Mouse (Mus musculus) neural tube, embryonic 13.5 days (tissue): ENCODE data around the gene Gm20695. TPM values are rescaled to one million over a fixed set of nuclear protein-coding genes. Genes with fewer than 3 reads are reported as not detected.

ENCODE experiments used
- ATAC-seq: fragments of 200-750 bp; cut with Nextera tagmentation; 2 replicates; pipeline ENCODE4 v1.8.0; 2017; ENCODE audit warnings: low read depth, mild to moderate bottlenecking, moderate TSS enrichment, moderate library complexity
- H3K27ac ChIP-seq: fragments of 300-500 bp; sonication (generic); replicated peaks from 2 replicates; pipeline ENCODE4 v1.5.1; 2015; ENCODE audit warnings: moderate library complexity, mild to moderate bottlenecking, inconsistent platforms
- H3K27me3 ChIP-seq: fragments of 300-500 bp; sonication (generic); 2 replicates; pipeline ENCODE4 v1.6.1; 2015; ENCODE audit warnings: mild to moderate bottlenecking, inconsistent platforms
- H3K36me3 ChIP-seq: fragments of 300-500 bp; sonication (generic); 2 replicates; pipeline ENCODE4 v1.6.1; 2015; ENCODE audit warnings: mild to moderate bottlenecking, inconsistent platforms
- H3K4me1 ChIP-seq: fragments of 300-500 bp; sonication (generic); replicated peaks from 2 replicates; pipeline ENCODE4 v1.6.1; 2015; ENCODE audit warnings: inconsistent platforms
- H3K4me2 ChIP-seq: fragments of 300-500 bp; sonication (generic); 2 replicates; pipeline ENCODE4 v1.6.1; 2015; ENCODE audit warnings: inconsistent platforms, mild to moderate bottlenecking, moderate library complexity
- H3K4me3 ChIP-seq: fragments of 300-500 bp; sonication (generic); 2 replicates; pipeline ENCODE4 v1.5.1; 2015; ENCODE audit warnings: mild to moderate bottlenecking, inconsistent platforms
- H3K9ac ChIP-seq: fragments of 300-500 bp; sonication (generic); 2 replicates; pipeline ENCODE4 v1.6.1; 2015; ENCODE audit warnings: moderate library complexity, mild to moderate bottlenecking, inconsistent platforms
- H3K9me3 ChIP-seq: fragments of 300-500 bp; sonication (generic); 2 replicates; pipeline ENCODE4 v1.6.1; 2016; ENCODE audit warnings: inconsistent platforms
- WGBS: fragments of 180-500 bp; shearing (Covaris S2); methylation state at CpG from one replicate; pipeline ENCODE4 v1.1.7; 2015; 5-methylcytosine and 5-hydroxymethylcytosine counted together
- polyA plus RNA-seq: library from polyadenylated mRNA; unstranded; fragments of >200 nt; fragmentation: Nextera tagmentation; extraction: Ambion mirVana; gene quantifications from 2 replicates; pipeline ENCODE4 v1.2.1, GENCODE M21; 2015

The Gm20695 gene
- polyA plus RNA-seq, 1 experiment from 2014 or later, result 3.1 TPM

GRCm38 (mm10) chr16:3907471-3907870, 23.0 kb downstream of the Gm20695 start:
- no peak overlapping the region for H3K4me2 ChIP-seq
- peaks cover 24% of the 10 kb centered on the region for H3K4me1 ChIP-seq
- H3K9me3 ChIP-seq, result no peaks in the 10 kb centered on the region
- no peak overlapping the region for H3K4me3 ChIP-seq
- H3K27ac ChIP-seq, result no peak overlapping the region
- no peak overlapping the region for H3K9ac ChIP-seq
- no peak for ATAC-seq
- no peaks in the 10 kb centered on the region for H3K27me3 ChIP-seq
- 86% methylated on average over 2 of the region's 2 CpGs for WGBS
- H3K36me3 ChIP-seq, result peaks cover 45% of the 10 kb centered on the region

GRCm38 (mm10) chr16:3908537-3909111, 24.2 kb downstream of the Gm20695 start, which contains the start of the genes 1700037C18Rik and Cluap1:
1700037C18Rik (minus strand) TSS chr16:3908689.
Cluap1 (plus strand) TSS chr16:3908801.
- no peaks in the 10 kb centered on the region for H3K27me3 ChIP-seq
- WGBS, result 0% methylated on average over 33 of the region's 33 CpGs
- peaks cover 24% of the 10 kb centered on the region for H3K4me1 ChIP-seq
- H3K27ac ChIP-seq, result peak within 1 kb of the TSS; percentile 77
- H3K4me3 ChIP-seq, result peak within 1 kb of the TSS; percentile 68
- H3K9me3 ChIP-seq, result no peaks in the 10 kb centered on the region
- H3K4me2 ChIP-seq, result peak within 1 kb of the TSS; percentile 82
- ATAC-seq, result peak; percentile 97
- H3K36me3 ChIP-seq, result peaks cover 48% of the 10 kb centered on the region
- peak within 1 kb of the TSS; percentile 84 for H3K9ac ChIP-seq

GRCm38 (mm10) chr16:3909118-3909517, 24.7 kb downstream of the Gm20695 start:
- no peak; the same call in 1 of the 2 replicates for ATAC-seq
- Histone ChIP-seq H3K9me3 (no peaks in the 10 kb centered on the region), H3K9ac (peak overlapping the region; percentile 84), H3K27ac (peak overlapping the region; percentile 77), H3K4me1 (peaks cover 24% of the 10 kb centered on the region), H3K27me3 (no peaks in the 10 kb centered on the region), H3K4me2 (peak overlapping the region; percentile 82), H3K36me3 (peaks cover 48% of the 10 kb centered on the region), H3K4me3 (peak overlapping the region; percentile 68)
- 9% methylated on average over 20 of the region's 20 CpGs for whole genome bisulfite sequencing

- ATAC-seq, result no peak
- no peak overlapping the region for H3K4me3 ChIP-seq
- no peaks in the 10 kb centered on the region for H3K4me1 ChIP-seq
- H3K36me3 ChIP-seq, result peaks cover 85% of the 10 kb centered on the region
- no peak overlapping the region for H3K27ac ChIP-seq
- no peaks in the 10 kb centered on the region for H3K27me3 ChIP-seq
- no peak overlapping the region for H3K4me2 ChIP-seq
- H3K9me3 ChIP-seq, result no peaks in the 10 kb centered on the region
- H3K9ac ChIP-seq, result no peak overlapping the region
- 97% methylated on average over 2 of the region's 2 CpGs for WGBS
Observed at GRCm38 (mm10) chr16:3920756-3921155, 36.3 kb downstream of the Gm20695 start.

GRCm38 (mm10) chr16:3923515-3923914, 39.1 kb downstream of the Gm20695 start:
- Histone ChIP-seq H3K4me1 (no peaks in the 10 kb centered on the region), H3K4me2 (no peak overlapping the region), H3K36me3 (peaks cover 79% of the 10 kb centered on the region), H3K27ac (no peak overlapping the region), H3K9me3 (no peaks in the 10 kb centered on the region), H3K9ac (no peak overlapping the region), H3K27me3 (no peaks in the 10 kb centered on the region), H3K4me3 (no peak overlapping the region)
- 92% methylated on average over 3 of the region's 3 CpGs for WGBS
- ATAC-seq, result no peak

- WGBS, result 83% methylated on average over 4 of the region's 4 CpGs
- Histone ChIP-seq H3K4me1 (no peaks in the 10 kb centered on the region), H3K27me3 (no peaks in the 10 kb centered on the region), H3K9me3 (no peaks in the 10 kb centered on the region), H3K9ac (no peak overlapping the region), H3K27ac (no peak overlapping the region), H3K36me3 (peaks cover 78% of the 10 kb centered on the region), H3K4me3 (no peak overlapping the region), H3K4me2 (no peak overlapping the region)
- ATAC-seq, result no peak
Observed at GRCm38 (mm10) chr16:3923966-3924365, 39.5 kb downstream of the Gm20695 start.

- Histone ChIP-seq H3K27me3 (no peaks in the 10 kb centered on the region), H3K27ac (no peak overlapping the region), H3K9ac (no peak overlapping the region), H3K4me3 (no peak overlapping the region), H3K9me3 (no peaks in the 10 kb centered on the region), H3K36me3 (peaks cover 86% of the 10 kb centered on the region), H3K4me2 (no peak overlapping the region), H3K4me1 (no peaks in the 10 kb centered on the region)
- WGBS, result 75% methylated on average over 1 of the region's 1 CpGs
- no peak for ATAC-seq
Observed at GRCm38 (mm10) chr16:3928582-3928981, 44.1 kb downstream of the Gm20695 start.

- Histone ChIP-seq H3K27ac (no peak overlapping the region), H3K4me2 (no peak overlapping the region)
Observed at GRCm38 (mm10) chr16:3929151-3929550, 44.7 kb downstream of the Gm20695 start.

GRCm38 (mm10) chr16:3933536-3933935, 49.1 kb downstream of the Gm20695 start:
- 93% methylated on average over 6 of the region's 6 CpGs for WGBS

More at GRCm38 (mm10) chr16:3929151-3929550, 44.7 kb downstream of the Gm20695 start:
- no peak for ATAC-seq
- no peaks in the 10 kb centered on the region for H3K9me3 ChIP-seq
- 77% methylated on average over 7 of the region's 7 CpGs for WGBS
- H3K4me1 ChIP-seq, result no peaks in the 10 kb centered on the region
- no peak overlapping the region for H3K4me3 ChIP-seq
- no peaks in the 10 kb centered on the region for H3K27me3 ChIP-seq
- H3K9ac ChIP-seq, result no peak overlapping the region
- H3K36me3 ChIP-seq, result peaks cover 86% of the 10 kb centered on the region

GRCm38 (mm10) chr16:3934091-3934490, 49.6 kb downstream of the Gm20695 start:
- no peak overlapping the region for H3K4me3 ChIP-seq
- no peak for ATAC-seq
- no peaks in the 10 kb centered on the region for H3K9me3 ChIP-seq
- H3K4me2 ChIP-seq, result no peak overlapping the region
- no peaks in the 10 kb centered on the region for H3K4me1 ChIP-seq
- H3K9ac ChIP-seq, result no peak overlapping the region
- H3K27me3 ChIP-seq, result no peaks in the 10 kb centered on the region
- 94% methylated on average over 1 of the region's 1 CpGs for WGBS
- H3K27ac ChIP-seq, result no peak overlapping the region
- peaks cover 94% of the 10 kb centered on the region for H3K36me3 ChIP-seq

More at GRCm38 (mm10) chr16:3933536-3933935, 49.1 kb downstream of the Gm20695 start:
- no peaks in the 10 kb centered on the region for H3K9me3 ChIP-seq
- no peak for ATAC-seq
- no peak overlapping the region for H3K9ac ChIP-seq
- no peaks in the 10 kb centered on the region for H3K4me1 ChIP-seq
- H3K27me3 ChIP-seq, result no peaks in the 10 kb centered on the region
- H3K36me3 ChIP-seq, result peaks cover 93% of the 10 kb centered on the region
- H3K4me2 ChIP-seq, result no peak overlapping the region
- H3K4me3 ChIP-seq, result no peak overlapping the region
- no peak overlapping the region for H3K27ac ChIP-seq

- no peak overlapping the region for H3K4me3 ChIP-seq
- H3K4me1 ChIP-seq, result no peaks in the 10 kb centered on the region
- 98% methylated on average over 4 of the region's 4 CpGs for WGBS
- peaks cover 92% of the 10 kb centered on the region for H3K36me3 ChIP-seq
- H3K27me3 ChIP-seq, result no peaks in the 10 kb centered on the region
- H3K9me3 ChIP-seq, result no peaks in the 10 kb centered on the region
- no peak overlapping the region for H3K27ac ChIP-seq
- no peak overlapping the region for H3K4me2 ChIP-seq
- no peak for ATAC-seq
- no peak overlapping the region for H3K9ac ChIP-seq
Observed at GRCm38 (mm10) chr16:3934701-3935100, 50.3 kb downstream of the Gm20695 start.

GRCm38 (mm10) chr16:3951141-3951540, 66.7 kb downstream of the Gm20695 start:
- Histone ChIP-seq H3K4me2 (no peak overlapping the region), H3K4me3 (no peak overlapping the region), H3K9me3 (no peaks in the 10 kb centered on the region), H3K4me1 (no peaks in the 10 kb centered on the region), H3K27me3 (no peaks in the 10 kb centered on the region), H3K9ac (no peak overlapping the region), H3K27ac (no peak overlapping the region), H3K36me3 (no peaks in the 10 kb centered on the region)
- no peak for ATAC-seq
- WGBS, result 82% methylated on average over 1 of the region's 1 CpGs

- H3K4me2 ChIP-seq, result no peak overlapping the region
- no peaks in the 10 kb centered on the region for H3K36me3 ChIP-seq
- WGBS, result 87% methylated on average over 6 of the region's 6 CpGs
- no peak overlapping the region for H3K9ac ChIP-seq
- ATAC-seq, result no peak
- no peaks in the 10 kb centered on the region for H3K27me3 ChIP-seq
- H3K4me1 ChIP-seq, result no peaks in the 10 kb centered on the region
- H3K4me3 ChIP-seq, result no peak overlapping the region
- H3K27ac ChIP-seq, result no peak overlapping the region
- H3K9me3 ChIP-seq, result no peaks in the 10 kb centered on the region
Observed at GRCm38 (mm10) chr16:3956369-3956768, 71.9 kb downstream of the Gm20695 start.
